Mouse (Mus musculus) liver, embryonic 14.5 days (tissue): ENCODE measurements around the gene Vmn1r220. TPM values are rescaled to one million over a fixed set of nuclear protein-coding genes. Genes with fewer than 3 reads are reported as not detected.
"Not testable (repeated sequence)": the region's sequence is repeated elsewhere in the genome, so short reads cannot be mapped to it uniquely, and the experiment has no call there.

ENCODE experiments used
- ATAC-seq: fragments of 200-750 bp; cut with Nextera tagmentation; 2 replicates; pipeline ENCODE4 v1.8.0; 2017; ENCODE audit warnings: moderate number of reproducible peaks, mild to moderate bottlenecking, moderate library complexity; ENCODE audit not compliant: insufficient read depth
- DNase-seq, 3 experiments: peaks; one replicate each; pipeline ENCODE4 v3.0.0-alpha.2; 2012 to 2013; ENCODE audit warnings: low read depth in 3 of 3, low spot score in 3 of 3
- H3K27ac ChIP-seq: fragments of 300-500 bp; sonication (generic); 2 replicates; pipeline ENCODE4 v1.5.1; 2014; ENCODE audit warnings: moderate library complexity, mild to moderate bottlenecking, control low read depth, inconsistent platforms
- H3K27me3 ChIP-seq: fragments of 300-500 bp; sonication (generic); 2 replicates; pipeline ENCODE4 v1.6.1; 2014; ENCODE audit warnings: mild to moderate bottlenecking, low read length, moderate library complexity; ENCODE audit not compliant: control insufficient read depth, insufficient read depth
- H3K36me3 ChIP-seq: fragments of 300-500 bp; sonication (generic); replicated peaks from 2 replicates; pipeline ENCODE4 v1.6.1; 2014; ENCODE audit warnings: low read depth; ENCODE audit not compliant: control insufficient read depth, insufficient read depth
- H3K4me1 ChIP-seq, 2 experiments: fragments of 200-500 bp in 1 of 2; fragments of 300-500 bp in 1 of 2; sonication (generic) in 1 of 2; replicated peaks; 2 replicates each; pipeline ENCODE4 v1.6.1; 2012 to 2014; ENCODE audit warnings: antibody characterized with exemption in 1 of 2, inconsistent platforms in 1 of 2, low read length in 1 of 2; ENCODE audit not compliant: control insufficient read depth in 2 of 2, insufficient read depth in 2 of 2
- H3K4me2 ChIP-seq: fragments of 300-500 bp; sonication (generic); 2 replicates; pipeline ENCODE4 v1.6.1; 2014; ENCODE audit warnings: low read depth, mild to moderate bottlenecking, control low read depth, moderate library complexity
- H3K4me3 ChIP-seq, 2 experiments: fragments of 200-500 bp in 1 of 2; fragments of 300-500 bp in 1 of 2; sonication (generic) in 1 of 2; 2 replicates each; pipeline ENCODE4 v1.5.1; 2012 to 2014; ENCODE audit warnings: low read depth in 2 of 2, low read length in 2 of 2, mild to moderate bottlenecking in 2 of 2, control low read depth in 1 of 2, inconsistent platforms in 1 of 2, moderate library complexity in 1 of 2; ENCODE audit not compliant: insufficient read depth in 1 of 2
- H3K9ac ChIP-seq: fragments of 300-500 bp; sonication (generic); replicated peaks from 2 replicates; pipeline ENCODE4 v1.6.1; 2014; ENCODE audit warnings: mild to moderate bottlenecking, control low read depth, moderate library complexity
- H3K9me3 ChIP-seq: fragments of 300-500 bp; sonication (generic); 2 replicates; pipeline ENCODE4 v1.6.1; 2016; ENCODE audit warnings: low read length, mixed read lengths; ENCODE audit not compliant: control insufficient read depth
- CTCF ChIP-seq: IDR thresholded peaks from 2 replicates; pipeline ENCODE4 v1.5.1; 2016; ENCODE audit warnings: antibody characterized with exemption, low read depth, control low read depth
- EP300 ChIP-seq: IDR thresholded peaks from 2 replicates; pipeline ENCODE4 v1.6.1; 2016; ENCODE audit warnings: antibody characterized with exemption, low read depth
- WGBS: fragments of 180-500 bp; shearing (Covaris S2); extraction: QIAGEN DNeasy Blood & Tissue Kit; methylation state at CpG from one replicate; pipeline ENCODE4 v1.1.7; 2014; ENCODE audit not compliant: insufficient replicate concordance; 5-methylcytosine and 5-hydroxymethylcytosine counted together
- polyA plus RNA-seq, 2 experiments: library from polyadenylated mRNA; depleted of rRNA in 1 of 2; stranded (reverse) in 1 of 2; unstranded in 1 of 2; fragments of >200 nt; fragmentation: Nextera tagmentation in 1 of 2; extraction: Ambion mirVana in 1 of 2; gene quantifications; 2 replicates each; pipeline versions ENCODE4 v1.2.1 to v1.2.3; 2012 to 2014

Gene Vmn1r220
- polyA plus RNA-seq (2012; rRNA removed) (not detected in 2 replicates), polyA plus RNA-seq (2014; fragmentation: Nextera tagmentation; extraction: Ambion mirVana) (not detected in 2 replicates)

- H3K9me3 ChIP-seq, result no peaks in the 10 kb centered on the region
- 57% methylated on average over 2 of the region's 2 CpGs for WGBS
These were observed at the start of gene Vmn1r220 for GRCm38 (mm10) chr13:23187875-23188274. Gene Vmn1r220 (minus strand): TSS chr13:23187975.

GRCm38 (mm10) chr13:23235847-23236246 is 48.1 kb upstream of the Vmn1r220 start, which contains the start of gene Vmn1r222:
Gene Vmn1r222 (minus strand): TSS chr13:23235947.
- not testable (repeated sequence) for H3K9me3 ChIP-seq, H3K4me3 ChIP-seq, DNase-seq, H3K27ac ChIP-seq, H3K4me2 ChIP-seq, H3K4me1 ChIP-seq, ATAC-seq, H3K36me3 ChIP-seq, H3K9ac ChIP-seq, H3K27me3 ChIP-seq

More at GRCm38 (mm10) chr13:23187875-23188274, at the start of gene Vmn1r220:
- Histone ChIP-seq H3K36me3 (no peaks in the 10 kb centered on the region), H3K27ac (no peak within 1 kb of the TSS), H3K4me1 (no peaks in the 10 kb centered on the region), H3K4me3 (no peak within 1 kb of the TSS), H3K9ac (no peak within 1 kb of the TSS), H3K4me2 (no peak within 1 kb of the TSS), H3K27me3 (no peaks in the 10 kb centered on the region)
- TF ChIP-seq EP300 (no peak), CTCF (no peak)
- ATAC-seq, result no peak
- DNase-seq, result no peak

GRCm38 (mm10) chr13:23213827-23214226 is 26.1 kb upstream of the Vmn1r220 start, which contains the start of gene Vmn1r221:
Gene Vmn1r221 (plus strand): TSS chr13:23214127.
- H3K27me3 ChIP-seq, H3K4me1 ChIP-seq, H3K4me2 ChIP-seq, DNase-seq, ATAC-seq, H3K9me3 ChIP-seq, H3K36me3 ChIP-seq, H3K27ac ChIP-seq, H3K9ac ChIP-seq, H3K4me3 ChIP-seq: not testable (repeated sequence)
- 35% methylated on average over 2 of the region's 2 CpGs for WGBS

- not testable (repeated sequence) for DNase-seq, H3K4me3 ChIP-seq
- WGBS, result 41% methylated on average over 1 of the region's 1 CpGs
These were observed 16.1 kb upstream of the Vmn1r220 start for GRCm38 (mm10) chr13:23203885-23204284.

GRCm38 (mm10) chr13:23166471-23166870 is 21.3 kb downstream of the Vmn1r220 start:
- ATAC-seq, DNase-seq, H3K4me2 ChIP-seq, H3K9ac ChIP-seq, H3K9me3 ChIP-seq, H3K36me3 ChIP-seq, H3K27me3 ChIP-seq, H3K4me3 ChIP-seq, H3K27ac ChIP-seq, H3K4me1 ChIP-seq: not testable (repeated sequence)
- WGBS, result 44% methylated on average over 4 of the region's 4 CpGs

More at GRCm38 (mm10) chr13:23203885-23204284, 16.1 kb upstream of the Vmn1r220 start:
- not testable (repeated sequence) for H3K27ac ChIP-seq, H3K9ac ChIP-seq, H3K27me3 ChIP-seq, H3K36me3 ChIP-seq, H3K4me2 ChIP-seq, H3K4me1 ChIP-seq, ATAC-seq, H3K9me3 ChIP-seq

GRCm38 (mm10) chr13:23159012-23159411 is 28.8 kb downstream of the Vmn1r220 start, which contains the start of gene Vmn1r219:
Gene Vmn1r219 (plus strand): TSS chr13:23159312.
- TF ChIP-seq EP300 (no peak), CTCF (no peak)
- ATAC-seq, result no peak
- Histone ChIP-seq H3K9me3 (no peaks in the 10 kb centered on the region), H3K9ac (no peak within 1 kb of the TSS), H3K27ac (no peak within 1 kb of the TSS), H3K27me3 (no peaks in the 10 kb centered on the region), H3K36me3 (no peaks in the 10 kb centered on the region), H3K4me2 (no peak within 1 kb of the TSS), H3K4me3 (no peak within 1 kb of the TSS), H3K4me1 (no peaks in the 10 kb centered on the region)
- no peak for DNase-seq
- 48% methylated on average over 4 of the region's 4 CpGs for WGBS
